Mouse (Mus musculus) myocyte (in vitro differentiated cells): ENCODE measurements around the gene Map1s.

Source experiments
- CEBPB ChIP-seq: IDR thresholded peaks from 2 replicates; pipeline ENCODE4 v1.6.1; 2011; ENCODE audit warnings: mild to moderate bottlenecking, moderate library complexity; ENCODE audit not compliant: poor library complexity, insufficient read depth, severe bottlenecking
- E2F4 ChIP-seq: IDR thresholded peaks from one replicate; pipeline ENCODE4 v1.6.1; 2011; ENCODE audit warnings: mild to moderate bottlenecking, control low read depth, moderate library complexity; ENCODE audit not compliant: insufficient read depth
- MAX ChIP-seq: IDR thresholded peaks from one replicate; pipeline ENCODE4 v1.6.1; 2011; ENCODE audit warnings: low read depth, mild to moderate bottlenecking, control low read depth
- MYOD1 ChIP-seq, 3 experiments: IDR thresholded peaks; one replicate each; pipeline ENCODE4 v1.6.1; 2011; ENCODE audit warnings: control low read depth in 2 of 3, low read depth in 2 of 3, mild to moderate bottlenecking in 2 of 3, moderate library complexity in 1 of 3; ENCODE audit not compliant: insufficient read length in 2 of 3, control insufficient read depth in 1 of 3
- MYOG ChIP-seq, 3 experiments: IDR thresholded peaks; one replicate each; pipeline ENCODE4 v1.6.1; 2011; ENCODE audit warnings: control low read depth in 2 of 3, low read depth in 2 of 3, mild to moderate bottlenecking in 2 of 3; ENCODE audit not compliant: insufficient read length in 2 of 3, control insufficient read depth in 1 of 3, insufficient read depth in 1 of 3
- POLR2A ChIP-seq: IDR thresholded peaks from one replicate; pipeline ENCODE4 v1.6.1; 2011; ENCODE audit warnings: low read depth, mild to moderate bottlenecking, control low read depth, moderate library complexity; ENCODE audit not compliant: insufficient read length
- POLR2AphosphoS2 ChIP-seq: IDR thresholded peaks from one replicate; pipeline ENCODE4 v1.6.1; 2011; ENCODE audit warnings: low read depth, control low read depth; ENCODE audit not compliant: insufficient read length
- REST ChIP-seq: IDR thresholded peaks from one replicate; pipeline ENCODE4 v1.6.1; 2011; ENCODE audit warnings: mild to moderate bottlenecking, control low read depth, moderate library complexity; ENCODE audit not compliant: insufficient read depth, insufficient read length
- SRF ChIP-seq: IDR thresholded peaks from one replicate; pipeline ENCODE4 v1.6.1; 2011; ENCODE audit warnings: low read depth; ENCODE audit not compliant: control insufficient read depth, insufficient read length
- TCF12 ChIP-seq: IDR thresholded peaks from one replicate; pipeline ENCODE4 v1.6.1; 2011; ENCODE audit warnings: mild to moderate bottlenecking, control low read depth; ENCODE audit not compliant: poor library complexity, insufficient read depth, severe bottlenecking
- TCF3 ChIP-seq: IDR thresholded peaks from one replicate; pipeline ENCODE4 v1.6.1; 2011; ENCODE audit warnings: low read depth, control low read depth; ENCODE audit not compliant: insufficient read length
- USF1 ChIP-seq: IDR thresholded peaks from one replicate; pipeline ENCODE4 v1.6.1; 2011; ENCODE audit warnings: low read depth, mild to moderate bottlenecking, control low read depth, moderate library complexity

DNA sequence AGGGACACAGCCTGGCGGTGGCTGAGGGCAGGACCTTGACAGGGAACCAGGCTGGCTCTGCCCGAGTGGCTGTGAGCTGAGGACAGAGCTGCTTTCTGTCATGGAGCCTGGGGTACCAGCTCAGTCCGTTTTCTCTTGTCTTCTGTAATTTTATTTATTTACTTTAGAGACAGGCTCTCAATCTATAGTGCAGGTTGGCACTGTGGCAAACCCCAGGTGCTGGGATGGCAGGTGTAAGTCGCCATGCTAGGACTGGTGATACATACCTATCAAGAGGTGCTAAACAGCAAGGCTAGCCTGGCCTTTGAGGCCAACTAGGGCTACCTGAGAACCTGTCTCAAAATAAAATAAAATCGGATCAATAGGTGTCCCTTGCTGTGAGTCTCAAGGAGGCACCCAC is 49.7 kb upstream of the Map1s start:
- no peak for TF ChIP-seq TCF3
- TF ChIP-seq POLR2A = no peak
- TF ChIP-seq TCF12 = no peak
- TF ChIP-seq POLR2AphosphoS2 = no peak
- no peak for TF ChIP-seq E2F4
- TF ChIP-seq MAX = no peak
- TF ChIP-seq CEBPB = no peak
- TF ChIP-seq USF1 = no peak
- no peak for TF ChIP-seq REST
- no peak for TF ChIP-seq MYOD1 (IDR thresholded peaks at IDR 0.05; ENCODE audit: control insufficient read depth in 1 of 3, insufficient read length in 2 of 3, low read depth in 2 of 3)
- TF ChIP-seq MYOG (IDR thresholded peaks at IDR 0.05; ENCODE audit: control insufficient read depth in 1 of 3, insufficient read depth in 1 of 3, insufficient read length in 2 of 3, low read depth in 2 of 3) = no peak
- no peak for TF ChIP-seq SRF
